Mouse (Mus musculus) c-Kit-positive CD71-negative TER-119-negative erythroid progenitor cells, embryonic 14.5 days (primary cell): ENCODE results near the gene Ap1s1.

Source experiments
- DNase-seq: peaks from one replicate; pipeline ENCODE4 v3.0.0-alpha.2; 2013; ENCODE audit warnings: low read depth

The Ap1s1 gene

DNA sequence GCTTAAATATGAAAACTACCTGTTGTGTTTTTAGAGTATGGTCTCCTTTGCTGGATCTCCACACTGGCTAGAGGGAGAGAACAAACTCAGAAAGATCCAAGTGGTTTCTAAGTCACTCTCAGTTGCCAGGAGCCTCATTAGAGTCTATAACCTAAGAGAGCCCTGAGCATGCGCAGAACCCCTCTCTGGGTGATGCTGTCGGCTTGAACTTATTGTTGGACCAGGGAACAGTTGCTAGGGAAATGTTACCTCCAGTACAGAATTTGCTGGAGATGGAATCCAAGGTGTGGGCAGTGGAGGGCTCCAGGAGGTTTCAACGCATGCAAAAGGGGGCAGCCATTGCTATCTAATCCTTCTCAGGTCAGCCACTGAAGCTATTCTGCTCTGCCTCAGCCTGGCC, 21.6 kb downstream of the Ap1s1 start:
- no peak for DNase-seq

DNA sequence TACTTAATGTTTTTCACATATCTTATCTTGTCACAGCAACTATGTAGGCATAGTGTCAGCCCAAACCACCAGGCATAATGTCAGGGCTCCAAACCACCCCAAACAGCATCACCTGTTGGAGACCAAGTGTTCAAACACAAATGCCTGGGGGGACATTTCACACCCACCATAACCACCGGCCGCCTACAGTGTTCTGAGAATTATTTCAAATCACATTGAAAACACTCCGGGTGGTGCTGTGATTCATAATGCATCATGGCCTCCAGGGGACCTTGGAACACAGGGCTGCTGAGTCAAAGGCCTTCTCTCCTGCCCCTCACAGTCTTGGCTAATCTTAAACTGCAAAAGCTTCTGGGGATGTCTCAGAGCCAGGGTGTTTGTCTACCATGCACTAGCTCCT, 30.0 kb downstream of the Ap1s1 start:
- DNase-seq, result no peak

DNA sequence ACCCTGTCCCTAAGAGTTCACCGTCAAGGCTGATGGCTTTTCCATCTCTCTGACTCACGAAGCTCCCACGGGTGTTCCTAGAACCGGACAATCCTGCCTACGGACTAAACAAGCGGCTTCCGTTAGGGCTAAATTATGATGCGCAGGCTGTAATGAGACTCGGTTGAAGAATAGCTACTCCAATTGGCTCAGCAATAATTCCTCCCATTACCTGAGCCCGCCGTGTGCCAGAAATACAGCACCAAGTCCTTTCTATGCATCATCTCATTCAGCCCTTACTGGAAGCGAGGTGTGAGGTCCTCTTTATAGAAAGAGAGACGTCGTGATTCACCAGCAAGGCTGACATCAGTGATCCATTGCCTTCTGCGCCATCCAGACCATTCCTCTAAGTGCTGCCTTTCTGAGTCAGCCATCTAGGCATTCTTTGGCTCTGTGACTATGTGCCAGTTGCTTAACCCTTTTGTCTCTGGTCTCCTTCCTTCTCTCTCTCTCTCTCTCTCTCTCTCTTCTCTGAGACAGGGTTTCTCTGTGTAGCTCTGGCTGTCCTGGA, 33.5 kb downstream of the Ap1s1 start:
- DNase-seq, result no peak

DNA sequence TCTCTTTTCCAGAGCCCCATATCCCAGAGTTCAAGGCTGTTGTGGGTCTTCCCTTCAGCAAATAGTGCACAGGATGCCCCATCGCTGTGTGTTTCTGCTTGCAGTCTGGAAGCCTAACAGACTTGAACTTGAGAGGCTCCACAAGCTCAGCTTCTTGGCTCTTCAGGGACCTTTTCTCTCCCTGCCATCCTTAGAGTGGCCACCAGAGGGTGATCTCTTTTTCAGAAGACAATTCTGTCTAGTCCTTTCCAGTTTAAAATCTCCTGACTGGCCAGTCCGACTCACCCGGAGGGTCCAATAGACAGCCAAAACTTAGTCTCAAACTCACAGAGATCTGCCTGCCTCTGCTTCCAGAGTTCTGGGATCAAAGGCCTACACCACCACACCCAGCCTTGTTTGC, 35.9 kb downstream of the Ap1s1 start:
- DNase-seq, result no peak

DNA sequence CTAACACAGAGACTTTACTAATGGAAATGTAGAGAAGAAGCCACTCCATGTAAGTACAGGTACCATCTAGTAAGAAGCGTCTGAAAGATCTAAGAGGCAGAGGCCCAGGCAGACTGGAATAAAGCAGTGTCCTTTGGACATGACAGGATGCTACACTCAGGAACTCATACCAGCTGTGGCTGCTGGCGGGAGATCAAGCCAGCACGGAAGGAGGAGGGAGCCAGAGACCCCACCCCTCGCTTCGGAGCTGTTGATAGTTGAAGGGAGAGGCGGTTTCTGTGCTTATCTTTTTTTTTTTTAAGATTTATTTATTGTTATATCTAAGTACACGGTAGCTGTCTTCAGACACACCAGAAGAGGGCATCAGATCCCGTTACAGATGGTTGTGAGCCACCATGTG, 38.7 kb downstream of the Ap1s1 start:
- no peak for DNase-seq

DNA sequence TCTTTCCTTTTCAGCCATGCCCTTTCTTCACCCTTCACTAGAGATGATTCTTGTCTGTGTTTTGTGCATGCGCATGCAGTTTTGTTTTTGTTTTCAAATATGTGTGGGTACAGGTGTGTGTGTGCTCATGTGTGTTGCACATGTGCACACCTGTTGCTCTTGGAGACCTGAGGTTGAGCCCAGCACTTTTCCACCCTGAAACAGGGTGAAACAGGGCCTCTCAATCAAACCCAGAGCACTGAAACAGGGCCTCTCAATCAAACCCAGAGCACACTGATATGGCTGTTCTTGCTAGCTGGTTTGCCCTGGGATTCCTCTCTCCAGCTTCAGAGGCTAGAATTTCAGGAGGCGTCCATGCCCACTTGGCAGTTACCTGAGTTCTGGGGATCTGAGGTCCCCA, 45.3 kb downstream of the Ap1s1 start:
- DNase-seq, result no peak

DNA sequence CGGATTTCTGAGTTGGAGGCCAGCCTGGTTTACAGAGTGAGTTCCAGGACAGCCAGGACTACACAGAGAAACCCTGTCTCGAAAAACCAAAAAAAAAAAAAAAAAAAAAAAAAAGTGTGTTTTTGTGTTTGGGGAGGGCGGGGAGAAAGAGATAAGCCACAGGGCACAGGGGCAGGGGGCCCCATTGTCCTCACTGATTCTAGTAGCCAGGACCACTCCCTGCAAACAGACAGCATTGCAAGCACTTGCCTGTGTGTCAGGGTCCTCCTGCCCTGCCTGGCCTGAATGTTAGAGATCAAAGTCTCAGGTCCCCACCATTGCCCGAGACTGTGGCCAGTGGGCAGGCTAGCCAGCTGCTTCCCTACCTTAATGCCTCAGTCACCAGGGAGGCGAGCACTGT, 46.5 kb downstream of the Ap1s1 start:
- DNase-seq, result no peak

DNA sequence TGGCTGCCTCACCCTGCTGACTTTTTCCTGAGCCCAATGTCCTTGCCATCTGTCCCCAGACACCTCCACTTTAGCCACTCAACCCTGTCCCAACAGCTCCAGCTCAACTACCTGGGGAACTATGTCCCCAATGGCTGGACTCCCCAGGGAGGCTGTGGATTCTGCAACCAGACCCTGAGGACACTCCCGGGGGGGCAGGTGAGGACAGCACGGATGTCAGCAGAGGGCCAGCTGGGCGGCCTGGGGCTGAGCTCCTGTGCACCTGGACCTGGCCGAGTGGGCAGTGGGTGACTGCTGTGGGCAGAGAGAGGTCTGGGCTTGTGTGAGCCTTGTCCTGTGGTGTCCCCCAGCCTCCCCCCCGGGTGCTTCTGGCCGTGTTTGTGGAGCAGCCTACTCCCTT, 56.1 kb downstream of the Ap1s1 start:
- no peak for DNase-seq

DNA sequence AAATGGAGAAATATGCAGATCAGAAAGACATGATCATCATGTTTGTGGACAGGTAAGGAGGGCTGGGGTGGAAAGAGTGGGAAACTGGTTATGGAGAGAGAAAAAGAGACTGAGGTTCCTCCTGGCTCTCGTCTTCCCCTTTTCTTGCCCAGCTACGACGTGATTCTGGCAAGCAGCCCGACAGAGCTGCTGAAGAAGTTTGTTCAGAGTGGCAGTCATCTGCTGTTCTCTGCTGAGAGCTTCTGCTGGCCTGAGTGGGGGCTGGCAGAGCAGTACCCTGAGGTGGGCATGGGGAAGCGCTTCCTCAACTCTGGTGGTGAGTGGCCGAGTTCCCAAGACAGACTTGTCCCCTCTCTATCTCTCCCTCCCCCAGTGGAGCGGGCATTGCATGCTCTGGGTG, 57.5 kb downstream of the Ap1s1 start:
- DNase-seq, result no peak

DNA sequence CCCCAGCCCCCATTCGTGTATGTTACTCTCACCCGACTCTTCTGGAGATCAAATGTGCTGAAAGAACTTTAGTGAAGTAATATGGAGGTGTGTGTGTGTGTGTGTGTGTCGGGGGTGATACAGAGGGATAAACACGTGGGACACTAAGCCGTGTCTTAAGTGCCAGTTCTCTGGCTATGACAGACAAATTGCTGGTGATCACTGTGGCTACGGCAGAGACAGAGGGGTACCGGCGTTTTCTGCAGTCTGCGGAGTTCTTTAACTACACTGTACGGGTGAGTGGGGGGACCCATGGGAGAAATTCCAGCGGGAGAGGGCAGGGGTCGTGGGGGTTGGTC, 58.0 kb downstream of the Ap1s1 start, which contains the start of gene Znhit1:
TSS of gene Znhit1 (minus strand) at position 88 of the 338 bp plus-strand sequence.
- DNase-seq, result no peak

DNA sequence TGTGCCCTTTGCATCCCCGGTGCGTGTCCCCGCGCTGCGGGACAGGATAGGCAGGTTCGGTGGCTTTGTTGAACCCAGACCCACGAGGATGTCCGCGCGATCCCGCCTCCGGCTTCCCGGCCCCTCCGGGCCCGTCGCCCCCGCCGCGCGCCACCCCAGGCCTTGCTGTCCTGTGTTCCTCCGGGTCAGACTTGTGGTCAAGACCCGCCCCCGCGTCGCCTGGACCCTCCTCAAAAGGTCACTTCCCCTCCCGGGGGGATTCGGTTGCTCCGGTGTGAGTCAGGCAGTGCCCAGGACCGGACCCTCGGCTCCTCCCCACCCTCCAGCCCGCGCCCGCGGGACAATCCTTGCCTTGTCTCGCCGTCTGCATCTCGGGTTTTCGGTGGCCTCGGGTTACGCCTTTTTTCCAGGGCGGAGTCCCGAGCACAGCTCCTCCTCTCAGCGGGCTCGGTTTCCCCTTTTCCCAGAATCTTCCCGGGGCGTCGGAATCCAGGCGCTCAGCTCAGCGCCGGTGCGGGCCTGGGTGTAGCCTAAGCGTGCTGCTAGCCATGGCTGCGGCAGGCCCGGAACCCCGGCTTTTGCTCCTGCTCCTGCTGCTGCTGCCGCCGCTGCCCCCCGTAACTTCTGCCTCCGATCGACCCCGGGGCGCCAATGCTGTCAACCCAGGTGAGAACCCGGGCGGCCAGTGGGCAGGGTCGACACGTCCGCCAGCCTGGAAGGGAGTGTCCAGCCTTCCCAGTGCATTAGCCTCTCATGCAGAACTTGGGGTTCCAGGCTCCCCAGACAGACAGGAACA, 58.6 kb downstream of the Ap1s1 start:
- DNase-seq, result peak; percentile 56

DNA sequence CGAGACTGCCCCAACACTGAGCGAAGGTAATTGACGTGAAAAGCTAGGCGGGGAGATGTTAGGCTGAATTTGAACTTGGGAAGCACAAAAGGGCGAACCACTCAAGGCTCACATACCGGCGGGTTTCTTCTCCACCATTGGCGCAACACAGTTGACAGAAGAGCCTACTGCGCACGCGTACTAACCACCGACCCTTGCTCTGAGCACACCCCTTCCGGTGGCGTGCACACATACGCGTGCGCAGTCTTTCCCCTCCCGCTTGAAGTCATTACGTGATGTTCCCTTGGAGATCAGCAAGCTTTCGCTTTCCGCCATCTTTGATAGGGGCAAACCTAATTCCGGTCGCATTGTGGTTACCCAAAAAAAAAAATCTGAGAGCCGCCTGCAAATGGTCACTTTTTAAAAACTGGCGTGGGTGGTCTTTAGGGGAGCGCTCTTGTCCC, 59.2 kb downstream of the Ap1s1 start, which contains the start of gene Plod3:
TSS of gene Plod3 (plus strand) at position 325 of the 443 bp plus-strand sequence.
- DNase-seq, result peak; percentile 99
